ENCODE assay signal across 12 mouse cellular contexts in the genomic region with DNA sequence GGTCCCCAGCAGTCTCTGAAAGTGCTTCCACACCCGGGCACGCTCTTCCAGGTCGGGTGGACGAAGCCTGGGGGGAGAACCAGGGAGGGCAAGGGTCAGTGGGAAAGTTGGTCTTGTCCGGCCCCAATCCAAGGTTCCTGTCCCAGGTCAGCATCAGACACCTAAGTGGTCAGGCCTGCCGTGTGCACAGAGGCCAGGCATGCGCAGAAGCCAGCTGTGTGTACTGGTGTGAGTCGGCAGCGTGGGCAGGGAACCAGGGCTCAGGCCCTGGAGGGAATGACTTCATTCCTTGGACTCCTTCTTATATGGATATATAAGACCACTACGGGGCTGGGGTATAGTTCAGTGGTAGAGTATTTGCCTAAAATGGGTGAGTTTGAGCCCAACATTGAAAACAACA.
"Had no signal": no experiment of that assay in that cellular context is flagged by ENCODE, and none has a peak within 500 bp of the region (broad histone marks: within the 10 kb centered on the region; RNA-seq: fewer than 3 reads in every experiment).

No protein-coding gene starts in this region.

- H3K4me3 ChIP-seq: intestine, embryonic 15.5 days; limb, embryonic 15.5 days; liver, embryonic 12.5 days; megakaryocyte, embryonic 14.5 days; midbrain, embryonic 15.5 days; stomach, embryonic 15.5 days had no signal

- DNase-seq: lung, embryonic 14.5 days; lung, postnatal 10 days; right cerebral cortex, postnatal 14 days; thymus, adult 2 months; thymus, postnatal 25 days had no signal

- H3K27ac ChIP-seq: intestine, embryonic 15.5 days; limb, embryonic 15.5 days; liver, embryonic 12.5 days; macrophage; midbrain, embryonic 15.5 days; stomach, embryonic 15.5 days had no signal
